Mouse (Mus musculus): ENCODE measurements around the gene Fance. TPM values are rescaled to one million over a fixed set of nuclear protein-coding genes. Genes with fewer than 3 reads are reported as not detected.

The Fance gene
- polyA plus RNA-seq, 2 experiments, result 28.3 to 30.8 TPM

- Histone ChIP-seq H3K4me2 (replicated peaks; ENCODE audit: low read depth, low read length, severe bottlenecking) (no peak overlapping the region), H3K27me3 (ENCODE audit: control insufficient read depth, insufficient read depth, low read length) (no peaks in the 10 kb centered on the region), H3K9me3 (ENCODE audit: control insufficient read depth, low read length) (no peaks in the 10 kb centered on the region), H3K9ac (ENCODE audit: low read depth, low read length, severe bottlenecking) (no peak overlapping the region), H3K36me3 (ENCODE audit: control insufficient read depth, insufficient read depth, low read length) (peaks cover 5% of the 10 kb centered on the region; the same call in 1 of the 2 replicates), H3K4me3 (replicated peaks; ENCODE audit: low read length) (no peak overlapping the region), H3K4me1 (ENCODE audit: control insufficient read depth, insufficient read depth, low read length) (peaks cover 14% of the 10 kb centered on the region), H3K27ac (replicated peaks; ENCODE audit: low read depth, low read length) (no peak overlapping the region)
- no peak for TF ChIP-seq POLR2A (IDR thresholded peaks at IDR 0.05; ENCODE audit: borderline replicate concordance, extremely low read depth, insufficient read depth, insufficient read length)
- 66% methylated on average over 10 of the region's 10 CpGs for WGBS
- DNase-seq (ENCODE audit: low spot score), result no peak
- ATAC-seq (ENCODE audit: low FRiP score, low read depth), result no peak
Measured at GRCm38 (mm10) chr17:28286133-28286532, 27.2 kb upstream of the Fance start.

- Histone ChIP-seq H3K9ac (ENCODE audit: low read depth, low read length, severe bottlenecking) (no peak overlapping the region), H3K4me1 (ENCODE audit: control insufficient read depth, insufficient read depth, low read length) (peaks cover 11% of the 10 kb centered on the region; the same call in 1 of the 2 replicates), H3K27ac (replicated peaks; ENCODE audit: low read depth, low read length) (no peak overlapping the region), H3K27me3 (ENCODE audit: control insufficient read depth, insufficient read depth, low read length) (no peaks in the 10 kb centered on the region), H3K4me3 (replicated peaks; ENCODE audit: low read length) (no peak overlapping the region), H3K36me3 (ENCODE audit: control insufficient read depth, insufficient read depth, low read length) (peaks cover 5% of the 10 kb centered on the region; the same call in 1 of the 2 replicates), H3K4me2 (replicated peaks; ENCODE audit: low read depth, low read length, severe bottlenecking) (no peak overlapping the region), H3K9me3 (ENCODE audit: control insufficient read depth, low read length) (no peaks in the 10 kb centered on the region)
- no peak for TF ChIP-seq POLR2A (IDR thresholded peaks at IDR 0.05; ENCODE audit: borderline replicate concordance, extremely low read depth, insufficient read depth, insufficient read length)
- DNase-seq (ENCODE audit: low spot score), result no peak
- WGBS, result 69% methylated on average over 5 of the region's 5 CpGs
- ATAC-seq (ENCODE audit: low FRiP score, low read depth), result no peak
Measured at GRCm38 (mm10) chr17:28286964-28287363, 26.4 kb upstream of the Fance start.

- H3K27me3 ChIP-seq (ENCODE audit: control insufficient read depth, insufficient read depth, low read length), result no peaks in the 10 kb centered on the region
- peaks cover 10% of the 10 kb centered on the region for H3K36me3 ChIP-seq (ENCODE audit: control insufficient read depth, insufficient read depth, low read length)
- ATAC-seq (ENCODE audit: low FRiP score, low read depth), result no peak
- H3K4me1 ChIP-seq (ENCODE audit: control insufficient read depth, insufficient read depth, low read length), result peaks cover 10% of the 10 kb centered on the region; the same call in 1 of the 2 replicates
- 78% methylated on average over 8 of the region's 8 CpGs for WGBS
- H3K4me2 ChIP-seq (replicated peaks; ENCODE audit: low read depth, low read length, severe bottlenecking), result no peak overlapping the region
- no peak overlapping the region for H3K27ac ChIP-seq (replicated peaks; ENCODE audit: low read depth, low read length)
- no peak overlapping the region for H3K4me3 ChIP-seq (replicated peaks; ENCODE audit: low read length)
- no peak overlapping the region for H3K9ac ChIP-seq (ENCODE audit: low read depth, low read length, severe bottlenecking)
- DNase-seq (ENCODE audit: low spot score), result no peak
- no peaks in the 10 kb centered on the region for H3K9me3 ChIP-seq (ENCODE audit: control insufficient read depth, low read length)
- TF ChIP-seq POLR2A (IDR thresholded peaks at IDR 0.05; ENCODE audit: borderline replicate concordance, extremely low read depth, insufficient read depth, insufficient read length), result no peak
Measured at GRCm38 (mm10) chr17:28287578-28287977, 25.7 kb upstream of the Fance start.

- TF ChIP-seq POLR2A (IDR thresholded peaks at IDR 0.05; ENCODE audit: borderline replicate concordance, extremely low read depth, insufficient read depth, insufficient read length), result no peak
- DNase-seq (ENCODE audit: low spot score), result no peak
- H3K36me3 ChIP-seq (ENCODE audit: control insufficient read depth, insufficient read depth, low read length), result peaks cover 10% of the 10 kb centered on the region
- no peaks in the 10 kb centered on the region for H3K27me3 ChIP-seq (ENCODE audit: control insufficient read depth, insufficient read depth, low read length)
- 72% methylated on average over 5 of the region's 5 CpGs for WGBS
- H3K4me1 ChIP-seq (ENCODE audit: control insufficient read depth, insufficient read depth, low read length), result peaks cover 6% of the 10 kb centered on the region; the same call in 1 of the 2 replicates
- no peak overlapping the region for H3K9ac ChIP-seq (ENCODE audit: low read depth, low read length, severe bottlenecking)
- no peak for ATAC-seq (ENCODE audit: low FRiP score, low read depth)
- no peak overlapping the region for H3K4me2 ChIP-seq (replicated peaks; ENCODE audit: low read depth, low read length, severe bottlenecking)
- no peak overlapping the region for H3K4me3 ChIP-seq (replicated peaks; ENCODE audit: low read length)
- H3K9me3 ChIP-seq (ENCODE audit: control insufficient read depth, low read length), result no peaks in the 10 kb centered on the region
- H3K27ac ChIP-seq (replicated peaks; ENCODE audit: low read depth, low read length), result no peak overlapping the region
Measured at GRCm38 (mm10) chr17:28287980-28288379, 25.3 kb upstream of the Fance start.

- H3K4me3 ChIP-seq (replicated peaks; ENCODE audit: low read length), result no peak overlapping the region
- no peak overlapping the region for H3K27ac ChIP-seq (replicated peaks; ENCODE audit: low read depth, low read length)
- no peaks in the 10 kb centered on the region for H3K9me3 ChIP-seq (ENCODE audit: control insufficient read depth, low read length)
- 64% methylated on average over 3 of the region's 3 CpGs for WGBS
- H3K36me3 ChIP-seq (ENCODE audit: control insufficient read depth, insufficient read depth, low read length), result peaks cover 13% of the 10 kb centered on the region
- H3K27me3 ChIP-seq (ENCODE audit: control insufficient read depth, insufficient read depth, low read length), result no peaks in the 10 kb centered on the region
- DNase-seq (ENCODE audit: low spot score), result no peak
- peaks cover 19% of the 10 kb centered on the region; the same call in 1 of the 2 replicates for H3K4me1 ChIP-seq (ENCODE audit: control insufficient read depth, insufficient read depth, low read length)
- no peak overlapping the region for H3K4me2 ChIP-seq (replicated peaks; ENCODE audit: low read depth, low read length, severe bottlenecking)
- ATAC-seq (ENCODE audit: low FRiP score, low read depth), result no peak
- no peak for TF ChIP-seq POLR2A (IDR thresholded peaks at IDR 0.05; ENCODE audit: borderline replicate concordance, extremely low read depth, insufficient read depth, insufficient read length)
- no peak overlapping the region for H3K9ac ChIP-seq (ENCODE audit: low read depth, low read length, severe bottlenecking)
Measured at GRCm38 (mm10) chr17:28290262-28290661, 23.1 kb upstream of the Fance start.

GRCm38 (mm10) chr17:28290671-28291070, 22.6 kb upstream of the Fance start:
- Histone ChIP-seq H3K27me3 (ENCODE audit: control insufficient read depth, insufficient read depth, low read length) (no peaks in the 10 kb centered on the region), H3K4me2 (replicated peaks; ENCODE audit: low read depth, low read length, severe bottlenecking) (no peak overlapping the region), H3K9me3 (ENCODE audit: control insufficient read depth, low read length) (no peaks in the 10 kb centered on the region), H3K9ac (ENCODE audit: low read depth, low read length, severe bottlenecking) (no peak overlapping the region), H3K27ac (replicated peaks; ENCODE audit: low read depth, low read length) (no peak overlapping the region), H3K4me1 (ENCODE audit: control insufficient read depth, insufficient read depth, low read length) (peaks cover 16% of the 10 kb centered on the region; the same call in 1 of the 2 replicates), H3K4me3 (replicated peaks; ENCODE audit: low read length) (no peak overlapping the region), H3K36me3 (ENCODE audit: control insufficient read depth, insufficient read depth, low read length) (peaks cover 16% of the 10 kb centered on the region)
- ATAC-seq (ENCODE audit: low FRiP score, low read depth) (no peak), DNase-seq (ENCODE audit: low spot score) (no peak)
- no peak for TF ChIP-seq POLR2A (IDR thresholded peaks at IDR 0.05; ENCODE audit: borderline replicate concordance, extremely low read depth, insufficient read depth, insufficient read length)
- WGBS, result 89% methylated on average over 11 of the region's 11 CpGs
